Mouse (Mus musculus): ENCODE results near the gene Adamts17. TPM values are rescaled to one million over a fixed set of nuclear protein-coding genes. Genes with fewer than 3 reads are reported as not detected.

The Adamts17 gene
- polyA plus RNA-seq, 1 experiment: 6.8 TPM

- H3K4me1 ChIP-seq (ENCODE audit: control insufficient read depth, insufficient read depth, low read length): no peaks in the 10 kb centered on the region
- no peak for TF ChIP-seq POLR2A (IDR thresholded peaks at IDR 0.05; ENCODE audit: control insufficient read depth, low read depth, low read length)
- TF ChIP-seq CTCF (IDR thresholded peaks at IDR 0.05; ENCODE audit: control insufficient read depth, insufficient read depth, insufficient replicate concordance, low read depth, low read length): no peak
These were observed 101.2 kb downstream of the Adamts17 start for GRCm38 (mm10) chr7:66940761-66941160.

GRCm38 (mm10) chr7:66949006-66949405 lies 109.5 kb downstream of the Adamts17 start:
- no peaks in the 10 kb centered on the region for H3K36me3 ChIP-seq (ENCODE audit: control insufficient read depth, insufficient read depth, low read length)
- H3K4me3 ChIP-seq (ENCODE audit: control insufficient read depth, low read depth, low read length): no peak overlapping the region
- H3K27ac ChIP-seq (ENCODE audit: control insufficient read depth, insufficient read depth, low read depth, low read length): no peak overlapping the region
- TF ChIP-seq CTCF (IDR thresholded peaks at IDR 0.05; ENCODE audit: control insufficient read depth, insufficient read depth, insufficient replicate concordance, low read depth, low read length): no peak
- no peaks in the 10 kb centered on the region for H3K27me3 ChIP-seq (ENCODE audit: control insufficient read depth, insufficient read depth, low read length)
- H3K4me1 ChIP-seq (ENCODE audit: control insufficient read depth, insufficient read depth, low read length): no peaks in the 10 kb centered on the region

More at GRCm38 (mm10) chr7:66940761-66941160, 101.2 kb downstream of the Adamts17 start:
- Histone ChIP-seq H3K27ac (ENCODE audit: control insufficient read depth, insufficient read depth, low read depth, low read length) (no peak overlapping the region), H3K4me3 (ENCODE audit: control insufficient read depth, low read depth, low read length) (no peak overlapping the region), H3K36me3 (ENCODE audit: control insufficient read depth, insufficient read depth, low read length) (no peaks in the 10 kb centered on the region), H3K27me3 (ENCODE audit: control insufficient read depth, insufficient read depth, low read length) (no peaks in the 10 kb centered on the region)

- Histone ChIP-seq H3K4me1 (ENCODE audit: control insufficient read depth, insufficient read depth, low read length) (no peaks in the 10 kb centered on the region), H3K36me3 (ENCODE audit: control insufficient read depth, insufficient read depth, low read length) (no peaks in the 10 kb centered on the region), H3K27ac (ENCODE audit: control insufficient read depth, insufficient read depth, low read depth, low read length) (no peak overlapping the region), H3K4me3 (ENCODE audit: control insufficient read depth, low read depth, low read length) (no peak overlapping the region), H3K27me3 (ENCODE audit: control insufficient read depth, insufficient read depth, low read length) (no peaks in the 10 kb centered on the region)
- no peak for TF ChIP-seq CTCF (IDR thresholded peaks at IDR 0.05; ENCODE audit: control insufficient read depth, insufficient read depth, insufficient replicate concordance, low read depth, low read length)
- TF ChIP-seq POLR2A (IDR thresholded peaks at IDR 0.05; ENCODE audit: control insufficient read depth, low read depth, low read length): no peak
These were observed 113.4 kb downstream of the Adamts17 start for GRCm38 (mm10) chr7:66952921-66953320.

GRCm38 (mm10) chr7:66954073-66954472 lies 114.5 kb downstream of the Adamts17 start:
- H3K4me3 ChIP-seq (ENCODE audit: control insufficient read depth, low read depth, low read length): no peak overlapping the region
- H3K27ac ChIP-seq (ENCODE audit: control insufficient read depth, insufficient read depth, low read depth, low read length): no peak overlapping the region
- H3K36me3 ChIP-seq (ENCODE audit: control insufficient read depth, insufficient read depth, low read length): no peaks in the 10 kb centered on the region
- TF ChIP-seq CTCF (IDR thresholded peaks at IDR 0.05; ENCODE audit: control insufficient read depth, insufficient read depth, insufficient replicate concordance, low read depth, low read length): no peak
- TF ChIP-seq POLR2A (IDR thresholded peaks at IDR 0.05; ENCODE audit: control insufficient read depth, low read depth, low read length): no peak
- no peaks in the 10 kb centered on the region for H3K4me1 ChIP-seq (ENCODE audit: control insufficient read depth, insufficient read depth, low read length)
- H3K27me3 ChIP-seq (ENCODE audit: control insufficient read depth, insufficient read depth, low read length): no peaks in the 10 kb centered on the region

- H3K4me3 ChIP-seq (ENCODE audit: control insufficient read depth, low read depth, low read length): no peak overlapping the region
- no peaks in the 10 kb centered on the region for H3K4me1 ChIP-seq (ENCODE audit: control insufficient read depth, insufficient read depth, low read length)
- no peaks in the 10 kb centered on the region for H3K27me3 ChIP-seq (ENCODE audit: control insufficient read depth, insufficient read depth, low read length)
- TF ChIP-seq CTCF (IDR thresholded peaks at IDR 0.05; ENCODE audit: control insufficient read depth, insufficient read depth, insufficient replicate concordance, low read depth, low read length): no peak
- TF ChIP-seq POLR2A (IDR thresholded peaks at IDR 0.05; ENCODE audit: control insufficient read depth, low read depth, low read length): no peak
- no peaks in the 10 kb centered on the region for H3K36me3 ChIP-seq (ENCODE audit: control insufficient read depth, insufficient read depth, low read length)
- no peak overlapping the region for H3K27ac ChIP-seq (ENCODE audit: control insufficient read depth, insufficient read depth, low read depth, low read length)
These were observed 115.2 kb downstream of the Adamts17 start for GRCm38 (mm10) chr7:66954723-66955122.

GRCm38 (mm10) chr7:66955455-66955919 lies 116.0 kb downstream of the Adamts17 start:
- no peaks in the 10 kb centered on the region for H3K4me1 ChIP-seq (ENCODE audit: control insufficient read depth, insufficient read depth, low read length)
- H3K36me3 ChIP-seq (ENCODE audit: control insufficient read depth, insufficient read depth, low read length): no peaks in the 10 kb centered on the region
- TF ChIP-seq POLR2A (IDR thresholded peaks at IDR 0.05; ENCODE audit: control insufficient read depth, low read depth, low read length) (no peak), CTCF (IDR thresholded peaks at IDR 0.05; ENCODE audit: control insufficient read depth, insufficient read depth, insufficient replicate concordance, low read depth, low read length) (no peak)
- H3K27ac ChIP-seq (ENCODE audit: control insufficient read depth, insufficient read depth, low read depth, low read length): no peak overlapping the region
- H3K4me3 ChIP-seq (ENCODE audit: control insufficient read depth, low read depth, low read length): no peak overlapping the region
- no peaks in the 10 kb centered on the region for H3K27me3 ChIP-seq (ENCODE audit: control insufficient read depth, insufficient read depth, low read length)

GRCm38 (mm10) chr7:66955978-66956377 lies 116.4 kb downstream of the Adamts17 start:
- TF ChIP-seq POLR2A (IDR thresholded peaks at IDR 0.05; ENCODE audit: control insufficient read depth, low read depth, low read length): no peak
- no peak for TF ChIP-seq CTCF (IDR thresholded peaks at IDR 0.05; ENCODE audit: control insufficient read depth, insufficient read depth, insufficient replicate concordance, low read depth, low read length)
- H3K27ac ChIP-seq (ENCODE audit: control insufficient read depth, insufficient read depth, low read depth, low read length): no peak overlapping the region

GRCm38 (mm10) chr7:66957764-66958163 lies 118.2 kb downstream of the Adamts17 start:
- no peaks in the 10 kb centered on the region for H3K27me3 ChIP-seq (ENCODE audit: control insufficient read depth, insufficient read depth, low read length)
- no peak overlapping the region for H3K4me3 ChIP-seq (ENCODE audit: control insufficient read depth, low read depth, low read length)
- H3K27ac ChIP-seq (ENCODE audit: control insufficient read depth, insufficient read depth, low read depth, low read length): no peak overlapping the region
- TF ChIP-seq POLR2A (IDR thresholded peaks at IDR 0.05; ENCODE audit: control insufficient read depth, low read depth, low read length): no peak
- no peaks in the 10 kb centered on the region for H3K4me1 ChIP-seq (ENCODE audit: control insufficient read depth, insufficient read depth, low read length)
- no peaks in the 10 kb centered on the region for H3K36me3 ChIP-seq (ENCODE audit: control insufficient read depth, insufficient read depth, low read length)

More at GRCm38 (mm10) chr7:66955978-66956377, 116.4 kb downstream of the Adamts17 start:
- no peaks in the 10 kb centered on the region for H3K27me3 ChIP-seq (ENCODE audit: control insufficient read depth, insufficient read depth, low read length)
- H3K36me3 ChIP-seq (ENCODE audit: control insufficient read depth, insufficient read depth, low read length): no peaks in the 10 kb centered on the region
- no peaks in the 10 kb centered on the region for H3K4me1 ChIP-seq (ENCODE audit: control insufficient read depth, insufficient read depth, low read length)
- no peak overlapping the region for H3K4me3 ChIP-seq (ENCODE audit: control insufficient read depth, low read depth, low read length)
